Mouse (Mus musculus): ENCODE data around the gene Nuak2.

DNA sequence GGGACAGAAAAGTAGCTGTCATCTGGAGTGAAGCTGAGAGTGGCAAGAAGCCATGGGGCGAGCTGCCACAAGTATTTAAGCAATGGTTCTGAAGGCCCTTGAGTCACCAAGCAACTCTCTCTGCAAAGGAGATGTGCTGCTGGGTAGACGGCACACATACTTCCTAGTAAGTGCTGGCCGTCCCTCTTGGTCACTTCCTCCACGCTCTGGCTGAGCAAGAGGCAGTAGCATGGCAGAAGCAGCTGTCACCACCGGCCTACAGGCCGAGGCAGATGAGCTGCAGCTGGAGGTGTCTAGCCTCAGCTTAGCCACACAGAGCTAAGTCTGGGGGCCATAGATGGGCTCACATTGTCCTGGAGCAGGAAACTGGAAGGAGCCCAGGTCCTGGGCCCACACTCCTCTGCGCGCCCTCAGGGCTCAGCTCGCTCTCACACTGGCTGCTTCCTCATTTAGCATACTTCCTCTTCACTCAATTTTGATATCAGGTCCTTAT is 54.8 kb downstream of the Nuak2 start:
- TF ChIP-seq EP300 (IDR thresholded peaks at IDR 0.05; ENCODE audit: low read depth) (no peak), CTCF (IDR thresholded peaks at IDR 0.05; ENCODE audit: low read depth) (no peak)
